Mouse (Mus musculus) fibroblast of lung, adult 2 months (primary cell): ENCODE results near the gene Gm6356.
"Not testable (repeated sequence)": the region's sequence is repeated elsewhere in the genome, so short reads cannot be mapped to it uniquely, and the experiment has no call there.

Source experiments
- DNase-seq: peaks from one replicate; pipeline ENCODE4 v3.0.0-alpha.2; 2011; ENCODE audit warnings: low read depth

Gm6356 gene

GRCm38 (mm10) chr14:6973718-6974117 lies at the start of gene Gm6356:
TSS of gene Gm6356 (minus strand) at chr14:6973818.
- DNase-seq, result not testable (repeated sequence)
